Mouse (Mus musculus) CH12.LX (cell line): ENCODE results near the gene Ssx2ip. TPM values are rescaled to one million over a fixed set of nuclear protein-coding genes. Genes with fewer than 3 reads are reported as not detected.

Experiments used
- DNase-seq: peaks from one replicate; pipeline ENCODE4 v3.0.0-alpha.2; 2013; ENCODE audit errors: extremely low read depth
- H3K27ac ChIP-seq: 2 replicates; pipeline ENCODE4 v1.5.1; 2012; ENCODE audit warnings: low read depth, mild to moderate bottlenecking, control low read depth, moderate library complexity; ENCODE audit not compliant: insufficient read depth
- H3K27me3 ChIP-seq: replicated peaks from 2 replicates; pipeline ENCODE3; 2012; ENCODE audit warnings: inconsistent platforms
- H3K36me3 ChIP-seq, 2 experiments: replicated peaks in 1 of 2; 2 replicates each; pipeline versions ENCODE3 to v1.6.1; 2012; ENCODE audit warnings: inconsistent platforms in 1 of 2, low read length in 1 of 2, mild to moderate bottlenecking in 1 of 2, mixed read lengths in 1 of 2, moderate library complexity in 1 of 2; ENCODE audit not compliant: control insufficient read depth in 1 of 2, insufficient read depth in 1 of 2
- H3K4me1 ChIP-seq, 2 experiments: 2 replicates each; pipeline ENCODE4 v1.6.1; 2012; ENCODE audit warnings: inconsistent platforms in 1 of 2, moderate library complexity in 1 of 2; ENCODE audit not compliant: insufficient read depth in 2 of 2, control insufficient read depth in 1 of 2
- H3K4me2 ChIP-seq: 2 replicates; pipeline ENCODE4 v1.6.1; 2012; ENCODE audit warnings: low read depth, mild to moderate bottlenecking, control low read depth; ENCODE audit not compliant: poor library complexity, insufficient read depth, severe bottlenecking
- H3K4me3 ChIP-seq, 3 experiments: fragments of 150-350 bp in 1 of 3; sonication (generic) in 1 of 3; replicated peaks in 1 of 3; 2 replicates each; pipeline versions ENCODE3 to v1.5.1; 2011 to 2012; ENCODE audit warnings: low read depth in 2 of 3, low read length in 2 of 3, mild to moderate bottlenecking in 2 of 3, moderate library complexity in 2 of 3, control low read depth in 1 of 3, improper control_type of control experiment in 1 of 3, inconsistent platforms in 1 of 3, mixed read lengths in 1 of 3; ENCODE audit not compliant: poor library complexity in 1 of 3
- H3K79me2 ChIP-seq: replicated peaks from 2 replicates; pipeline ENCODE4 v1.6.1; 2012; ENCODE audit warnings: mild to moderate bottlenecking, moderate library complexity; ENCODE audit not compliant: control insufficient read depth, poor library complexity, insufficient read depth, severe bottlenecking; ENCODE audit errors: extremely low read depth
- H3K9ac ChIP-seq: 2 replicates; pipeline ENCODE4 v1.6.1; 2012; ENCODE audit warnings: low read depth, mild to moderate bottlenecking, control low read depth, moderate library complexity; ENCODE audit not compliant: insufficient read depth
- H3K9me3 ChIP-seq: replicated peaks from 2 replicates; pipeline ENCODE3; 2012; ENCODE audit warnings: low read length, inconsistent platforms, mixed read lengths
- BHLHE40 ChIP-seq: IDR thresholded peaks from 2 replicates; pipeline ENCODE4 v1.6.1; 2011; ENCODE audit warnings: mild to moderate bottlenecking, low read depth, low read length, improper control_type of control experiment
- CHD1 ChIP-seq: IDR thresholded peaks from 2 replicates; pipeline ENCODE4 v1.6.1; 2012; ENCODE audit warnings: low read depth, low read length, improper control_type of control experiment, inconsistent platforms
- CHD2 ChIP-seq: IDR thresholded peaks from 2 replicates; pipeline ENCODE4 v1.6.1; 2011; ENCODE audit warnings: low read length, improper control_type of control experiment
- E2F4 ChIP-seq: IDR thresholded peaks from 2 replicates; pipeline ENCODE4 v1.6.1; 2011; ENCODE audit warnings: low read depth, low read length, improper control_type of control experiment; ENCODE audit not compliant: insufficient replicate concordance
- ELF1 ChIP-seq: IDR thresholded peaks from 2 replicates; pipeline ENCODE4 v1.6.1; 2014; ENCODE audit warnings: low read depth, mild to moderate bottlenecking, inconsistent platforms, low read length, improper control_type of control experiment
- ETS1 ChIP-seq: conservative IDR thresholded peaks from 2 replicates; pipeline ENCODE4 v1.6.1; 2012; ENCODE audit warnings: low read depth, mild to moderate bottlenecking, inconsistent platforms, low read length, improper control_type of control experiment, moderate library complexity
- GABPA ChIP-seq: IDR thresholded peaks from 2 replicates; pipeline ENCODE4 v1.6.1; 2012; ENCODE audit warnings: low read depth, low read length, improper control_type of control experiment, inconsistent platforms; ENCODE audit not compliant: insufficient replicate concordance
- HCFC1 ChIP-seq: IDR thresholded peaks from 2 replicates; pipeline ENCODE4 v1.6.1; 2012; ENCODE audit warnings: low read depth, mild to moderate bottlenecking, inconsistent platforms, low read length, improper control_type of control experiment
- IRF4 ChIP-seq: IDR thresholded peaks from 2 replicates; pipeline ENCODE4 v1.6.1; 2014; ENCODE audit warnings: low read depth, mild to moderate bottlenecking, inconsistent platforms, low read length, improper control_type of control experiment
- JUND ChIP-seq: conservative IDR thresholded peaks from 2 replicates; pipeline ENCODE4 v1.6.1; 2011; ENCODE audit warnings: low read depth, low read length, improper control_type of control experiment
- KAT2A ChIP-seq: IDR thresholded peaks from 2 replicates; pipeline ENCODE4 v1.6.1; 2012; ENCODE audit warnings: low read length, improper control_type of control experiment, inconsistent platforms; ENCODE audit not compliant: insufficient replicate concordance
- MAFK ChIP-seq: IDR thresholded peaks from 2 replicates; pipeline ENCODE4 v1.6.1; 2011; ENCODE audit warnings: low read length, improper control_type of control experiment; ENCODE audit not compliant: insufficient replicate concordance
- MAZ ChIP-seq: IDR thresholded peaks from 2 replicates; pipeline ENCODE4 v1.6.1; 2012; ENCODE audit warnings: low read depth, mild to moderate bottlenecking, inconsistent platforms, low read length, improper control_type of control experiment, moderate library complexity
- MEF2A ChIP-seq: IDR thresholded peaks from 2 replicates; pipeline ENCODE4 v1.6.1; 2014; ENCODE audit warnings: low read depth, mild to moderate bottlenecking, inconsistent platforms, low read length, improper control_type of control experiment, borderline replicate concordance
- MXI1 ChIP-seq: IDR thresholded peaks from 2 replicates; pipeline ENCODE4 v1.6.1; 2011; ENCODE audit warnings: mild to moderate bottlenecking, low read depth, low read length, improper control_type of control experiment
- NELFE ChIP-seq: IDR thresholded peaks from 2 replicates; pipeline ENCODE4 v1.6.1; 2011; ENCODE audit warnings: low read depth, low read length, improper control_type of control experiment
- NRF1 ChIP-seq: IDR thresholded peaks from 2 replicates; pipeline ENCODE4 v1.6.1; 2014; ENCODE audit warnings: low read depth, mild to moderate bottlenecking, inconsistent platforms, low read length, improper control_type of control experiment, moderate library complexity
- PAX5 ChIP-seq: IDR thresholded peaks from 2 replicates; pipeline ENCODE4 v1.6.1; 2012; ENCODE audit warnings: low read length, inconsistent platforms, mixed read lengths
- POLR2A ChIP-seq: IDR thresholded peaks from 2 replicates; pipeline ENCODE4 v1.6.1; 2011; ENCODE audit warnings: low read depth, mild to moderate bottlenecking, improper control_type of control experiment, low read length
- POLR2AphosphoS2 ChIP-seq: IDR thresholded peaks from 2 replicates; pipeline ENCODE4 v1.6.1; 2011; ENCODE audit warnings: low read depth, low read length, improper control_type of control experiment
- RAD21 ChIP-seq: IDR thresholded peaks from 2 replicates; pipeline ENCODE4 v1.6.1; 2011; ENCODE audit warnings: low read depth, mild to moderate bottlenecking, low read length, improper control_type of control experiment, moderate library complexity
- RCOR1 ChIP-seq: conservative IDR thresholded peaks from 2 replicates; pipeline ENCODE4 v1.6.1; 2012; ENCODE audit warnings: low read depth, mild to moderate bottlenecking, inconsistent platforms, low read length, improper control_type of control experiment
- SMC3 ChIP-seq: IDR thresholded peaks from 2 replicates; pipeline ENCODE4 v1.6.1; 2011; ENCODE audit warnings: low read depth, low read length, improper control_type of control experiment
- TBP ChIP-seq: conservative IDR thresholded peaks from 2 replicates; pipeline ENCODE4 v1.6.1; 2011; ENCODE audit warnings: low read depth, low read length, improper control_type of control experiment
- TCF12 ChIP-seq: IDR thresholded peaks from 2 replicates; pipeline ENCODE4 v1.6.1; 2014; ENCODE audit warnings: low read depth, mild to moderate bottlenecking, inconsistent platforms, low read length, improper control_type of control experiment
- UBTF ChIP-seq: IDR thresholded peaks from 2 replicates; pipeline ENCODE4 v1.6.1; 2012; ENCODE audit warnings: low read depth, mild to moderate bottlenecking, inconsistent platforms, low read length, improper control_type of control experiment, moderate library complexity
- ZC3H11A ChIP-seq: IDR thresholded peaks from 2 replicates; pipeline ENCODE4 v1.6.1; 2012; ENCODE audit warnings: low read depth, mild to moderate bottlenecking, inconsistent platforms, low read length, improper control_type of control experiment
- ZKSCAN1 ChIP-seq: IDR thresholded peaks from 2 replicates; pipeline ENCODE4 v1.6.1; 2012; ENCODE audit warnings: low read depth, inconsistent platforms, low read length, improper control_type of control experiment, borderline replicate concordance
- ZMIZ1 ChIP-seq: IDR thresholded peaks from 2 replicates; pipeline ENCODE4 v1.6.1; 2012; ENCODE audit warnings: low read depth, mild to moderate bottlenecking, inconsistent platforms, low read length, improper control_type of control experiment
- ZNF384 ChIP-seq: IDR thresholded peaks from 2 replicates; pipeline ENCODE4 v1.6.1; 2012; ENCODE audit warnings: low read depth, low read length, improper control_type of control experiment, inconsistent platforms
- dilution Hi-C: fragments of 300-500 bp; cut with MboI; formaldehyde crosslinking; loops from 2 replicates; pipeline ENCODE4 v1.14.3; 2020; ENCODE audit warnings: low sequenced_read_pairs; ENCODE audit not compliant: extremely low pct_unique_long_range_greater_than_20kb, extremely low pct_ligation_motif_present
- in situ Hi-C: fragments of 300-500 bp; cut with MboI; formaldehyde crosslinking; loops from 3 replicates; pipeline ENCODE4 v1.14.3; 2019; ENCODE audit warnings: low sequenced_read_pairs, low pct_ligation_motif_present, low pct_unique_long_range_greater_than_20kb, mixed read lengths
- polyA plus RNA-seq: library from polyadenylated mRNA; unstranded; fragments of >175 nt; gene quantifications from 2 replicates; pipeline ENCODE4 v1.2.1, GENCODE M21; 2012; ENCODE audit warnings: low read depth; ENCODE audit not compliant: insufficient read length
- total RNA-seq, 2 experiments: library from RNA; depleted of rRNA; stranded (reverse); fragments of 300-350 nt in 1 of 2; fragments of >200 nt in 1 of 2; gene quantifications; 2 replicates each; pipeline ENCODE4 v1.2.3; 2012 to 2014

Ssx2ip gene
- total and polyA plus RNA-seq, 3 experiments = 28.0 to 32.6 (median 31.9) TPM

DNA sequence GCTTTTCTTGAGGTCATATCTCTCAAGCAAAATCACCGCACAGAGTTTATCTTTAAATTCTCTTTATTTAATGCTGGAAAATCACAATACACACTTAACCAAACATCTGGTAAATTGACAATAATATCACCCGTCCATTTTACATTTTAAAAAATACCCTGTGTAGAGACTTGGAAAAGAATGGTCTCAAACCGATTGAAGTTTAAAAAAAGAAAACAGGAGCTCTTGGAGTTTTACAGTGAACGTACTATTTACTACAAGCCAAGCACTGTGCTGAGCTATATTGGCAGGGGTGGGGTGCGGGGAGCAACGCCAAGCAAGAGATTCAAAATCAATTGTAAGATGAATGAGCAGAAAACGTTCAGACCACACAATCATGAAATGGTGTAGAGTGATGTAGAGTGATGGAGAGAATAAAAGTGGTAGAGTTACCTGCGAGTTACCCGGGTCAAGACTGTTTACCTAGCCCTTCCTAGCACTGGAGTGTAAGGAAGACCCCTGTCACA is 45.4 kb downstream of the Ssx2ip start, which contains the start of gene Ctbs:
Ctbs (plus strand) TSS at position 51 of the 506 bp plus-strand sequence.
- H3K79me2 ChIP-seq = peaks cover 3% of the 10 kb centered on the region; the same call in 1 of the 2 replicates
- peak within 1 kb of the TSS; percentile 29; the same call in 1 of the 2 replicates for H3K27ac ChIP-seq
- peaks cover 0 to 20% of the 10 kb centered on the region in 2 experiments for H3K36me3 ChIP-seq
- no peaks in the 10 kb centered on the region for H3K27me3 ChIP-seq
- TF ChIP-seq TBP (no peak), ZMIZ1 (no peak), MAFK (no peak), POLR2A (no peak), RCOR1 (no peak), MAZ (no peak)
- in situ Hi-C loops (no loop called here), dilution Hi-C loops (no loop called here)
- H3K9ac ChIP-seq = peak within 1 kb of the TSS; percentile 77
- peak within 1 kb of the TSS; percentile 91 for H3K4me2 ChIP-seq
- no peak for DNase-seq
- peak within 1 kb of the TSS; percentile 64 to 91 (median 89) for H3K4me3 ChIP-seq
- peaks cover 9 to 21% of the 10 kb centered on the region in 2 experiments for H3K4me1 ChIP-seq
- H3K9me3 ChIP-seq = no peaks in the 10 kb centered on the region

DNA sequence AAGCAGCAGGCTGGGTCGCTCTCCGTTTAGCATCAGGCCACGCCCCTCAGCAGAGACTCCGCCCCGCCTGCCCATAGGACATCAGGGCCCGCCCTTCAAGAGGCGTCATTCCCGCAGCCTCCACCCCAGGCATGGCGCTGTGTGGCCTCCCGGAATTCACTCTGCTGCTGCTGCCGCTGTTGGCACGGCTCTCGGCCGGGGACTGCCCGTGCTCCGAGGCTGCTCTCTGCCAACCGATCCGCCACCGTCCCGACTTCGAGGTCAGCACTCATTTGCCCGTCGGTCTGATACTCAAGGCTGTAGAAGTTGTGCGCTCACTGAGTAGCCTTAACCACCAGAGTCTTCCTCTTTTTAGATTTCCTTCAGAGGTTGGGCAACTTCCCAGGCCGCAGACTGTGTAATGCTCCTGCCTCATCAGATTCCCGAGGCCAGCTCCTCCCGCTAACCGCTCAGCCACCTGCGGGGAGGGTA is 46.0 kb downstream of the Ssx2ip start:
- dilution Hi-C loops (no loop called here), in situ Hi-C loops (no loop called here)
- peaks cover 3% of the 10 kb centered on the region; the same call in 1 of the 2 replicates for H3K79me2 ChIP-seq
- TF ChIP-seq JUND (no peak), MEF2A (peak; percentile 73), CHD2 (0 out of 2 replicates have a peak, but pooled peaks have one; percentile 13), TBP (peak; percentile 72), ELF1 (peak; percentile 70), ZC3H11A (no peak), GABPA (no peak), MXI1 (peak; percentile 94), E2F4 (no peak), PAX5 (no peak), ZMIZ1 (peak; percentile 95; the same call in 1 of the 2 replicates), ZKSCAN1 (no peak), BHLHE40 (peak; percentile 29), ZNF384 (no peak), POLR2A (peak; percentile 99), HCFC1 (peak; percentile 69), TCF12 (peak; percentile 97), KAT2A (no peak), NRF1 (peak; percentile 37; the same call in 1 of the 2 replicates), ETS1 (no peak), CHD1 (peak; percentile 23; the same call in 1 of the 2 replicates), POLR2AphosphoS2 (peak; percentile 92), UBTF (peak; percentile 65; the same call in 1 of the 2 replicates), NELFE (peak; percentile 99), SMC3 (no peak), IRF4 (peak; percentile 50), RAD21 (no peak)

More for the DNA sequence above, 46.0 kb downstream of the Ssx2ip start:
- peak overlapping the region; percentile 29; the same call in 1 of the 2 replicates for H3K27ac ChIP-seq
- peak overlapping the region; percentile 64 to 91 (median 89) for H3K4me3 ChIP-seq
- H3K4me1 ChIP-seq = peaks cover 9 to 21% of the 10 kb centered on the region in 2 experiments
- DNase-seq = peak; percentile 99
- no peaks in the 10 kb centered on the region for H3K27me3 ChIP-seq
- no peaks in the 10 kb centered on the region for H3K9me3 ChIP-seq
- peak overlapping the region; percentile 91 for H3K4me2 ChIP-seq
- peaks cover 2 to 25% of the 10 kb centered on the region in 2 experiments for H3K36me3 ChIP-seq
- H3K9ac ChIP-seq = peak overlapping the region; percentile 77
